Mouse (Mus musculus): ENCODE measurements at regions not wholly inside any gene's neighbourhood (a gene's known extent, or its start where the extent isn't known, plus 50 kb on each side); places are given as distances from the start of the nearest gene placed in this dataset.
A peak's percentile ranks its signal among the peaks of the same experiment; 100 is the strongest.
"Not testable (repeated sequence)": the region's sequence is repeated elsewhere in the genome, so short reads cannot be mapped to it uniquely, and the experiment has no call there.

- Histone ChIP-seq H3K4me3 (no peak overlapping the region), H3K27me3 (no peaks in the 10 kb centered on the region), H3K9me3 (no peaks in the 10 kb centered on the region), H3K9ac (no peak overlapping the region), H3K4me1 (replicated peaks) (no peaks in the 10 kb centered on the region), H3K27ac (no peak overlapping the region), H3K36me3 (no peaks in the 10 kb centered on the region), H3K4me2 (no peak overlapping the region)
- WGBS: 87% methylated on average over 3 of the region's 3 CpGs
- ATAC-seq (ENCODE audit: low FRiP score): no peak
Measured at GRCm38 (mm10) chr3:33375161-33375560, 232.1 kb upstream of the Pex5l start.

- WGBS: 77% methylated on average over 1 of the region's 1 CpGs
- no peak overlapping the region for H3K9ac ChIP-seq
- H3K4me3 ChIP-seq: no peak overlapping the region
- H3K4me1 ChIP-seq (replicated peaks): no peaks in the 10 kb centered on the region
- H3K27ac ChIP-seq: no peak overlapping the region
- H3K27me3 ChIP-seq: no peaks in the 10 kb centered on the region
- no peaks in the 10 kb centered on the region for H3K36me3 ChIP-seq
- no peaks in the 10 kb centered on the region for H3K9me3 ChIP-seq
- ATAC-seq (ENCODE audit: low FRiP score): no peak
- H3K4me2 ChIP-seq: no peak overlapping the region
Measured at GRCm38 (mm10) chr3:33372806-33373205, 229.8 kb upstream of the Pex5l start.

- WGBS: 87% methylated on average over 1 of the region's 1 CpGs
Measured at GRCm38 (mm10) chr3:33363521-33363920, 220.5 kb upstream of the Pex5l start.

GRCm38 (mm10) chr3:33360030-33360429 lies 217.0 kb upstream of the Pex5l start:
- H3K4me2 ChIP-seq: no peak overlapping the region
- no peaks in the 10 kb centered on the region for H3K4me1 ChIP-seq (replicated peaks)
- ATAC-seq (ENCODE audit: low FRiP score): no peak
- H3K36me3 ChIP-seq: no peaks in the 10 kb centered on the region
- H3K27ac ChIP-seq: no peak overlapping the region
- 95% methylated on average over 2 of the region's 2 CpGs for WGBS
- H3K4me3 ChIP-seq: no peak overlapping the region
- H3K9me3 ChIP-seq: 0 out of 2 replicates have a peak, but pooled peaks cover 4% of the 10 kb centered on the region
- H3K27me3 ChIP-seq: no peaks in the 10 kb centered on the region
- H3K9ac ChIP-seq: no peak overlapping the region

More at GRCm38 (mm10) chr3:33363521-33363920, 220.5 kb upstream of the Pex5l start:
- no peak overlapping the region for H3K27ac ChIP-seq
- H3K27me3 ChIP-seq: no peaks in the 10 kb centered on the region
- H3K36me3 ChIP-seq: no peaks in the 10 kb centered on the region
- no peak overlapping the region for H3K4me2 ChIP-seq
- no peak overlapping the region for H3K9ac ChIP-seq
- no peaks in the 10 kb centered on the region for H3K9me3 ChIP-seq
- ATAC-seq (ENCODE audit: low FRiP score): no peak
- H3K4me3 ChIP-seq: no peak overlapping the region
- H3K4me1 ChIP-seq (replicated peaks): no peaks in the 10 kb centered on the region

- no peak for ATAC-seq (ENCODE audit: low FRiP score)
- no peak overlapping the region for H3K27ac ChIP-seq
- H3K9ac ChIP-seq: no peak overlapping the region
- no peaks in the 10 kb centered on the region for H3K4me1 ChIP-seq (replicated peaks)
- H3K27me3 ChIP-seq: no peaks in the 10 kb centered on the region
- H3K4me2 ChIP-seq: no peak overlapping the region
- WGBS: 91% methylated on average over 2 of the region's 2 CpGs
- no peaks in the 10 kb centered on the region for H3K36me3 ChIP-seq
- H3K9me3 ChIP-seq: 0 out of 2 replicates have a peak, but pooled peaks cover 4% of the 10 kb centered on the region
- no peak overlapping the region for H3K4me3 ChIP-seq
Measured at GRCm38 (mm10) chr3:33353860-33354259, 210.8 kb upstream of the Pex5l start.

GRCm38 (mm10) chr3:33350986-33351385 lies 207.9 kb upstream of the Pex5l start:
- Histone ChIP-seq H3K4me3 (no peak overlapping the region), H3K27ac (no peak overlapping the region), H3K9ac (no peak overlapping the region), H3K4me1 (replicated peaks) (no peaks in the 10 kb centered on the region), H3K4me2 (no peak overlapping the region), H3K9me3 (no peaks in the 10 kb centered on the region), H3K27me3 (no peaks in the 10 kb centered on the region), H3K36me3 (no peaks in the 10 kb centered on the region)
- 69% methylated on average over 6 of the region's 6 CpGs for WGBS
- ATAC-seq (ENCODE audit: low FRiP score): no peak

- 91% methylated on average over 3 of the region's 3 CpGs for WGBS
- Histone ChIP-seq H3K36me3 (no peaks in the 10 kb centered on the region), H3K4me3 (no peak overlapping the region), H3K9me3 (no peaks in the 10 kb centered on the region), H3K4me1 (replicated peaks) (no peaks in the 10 kb centered on the region), H3K27ac (no peak overlapping the region), H3K4me2 (no peak overlapping the region), H3K9ac (no peak overlapping the region), H3K27me3 (no peaks in the 10 kb centered on the region)
- ATAC-seq (ENCODE audit: low FRiP score): no peak
Measured at GRCm38 (mm10) chr3:33334056-33334455, 191.0 kb upstream of the Pex5l start.

- not testable (repeated sequence) for ATAC-seq (ENCODE audit: low FRiP score); H3K27ac ChIP-seq; H3K27me3 ChIP-seq; H3K9me3 ChIP-seq; H3K4me3 ChIP-seq; H3K4me2 ChIP-seq; H3K9ac ChIP-seq; H3K36me3 ChIP-seq; H3K4me1 ChIP-seq (replicated peaks)
- whole genome bisulfite sequencing: 80% methylated on average over 1 of the region's 1 CpGs
Measured at GRCm38 (mm10) chr3:33317691-33318090, 174.6 kb upstream of the Pex5l start.

GRCm38 (mm10) chr3:33312230-33312825 lies 169.3 kb upstream of the Pex5l start:
- no peaks in the 10 kb centered on the region for H3K36me3 ChIP-seq
- H3K27ac ChIP-seq: no peak overlapping the region
- ATAC-seq (ENCODE audit: low FRiP score): 0 out of 2 replicates have a peak, but pooled peaks have one; percentile 49
- H3K4me2 ChIP-seq: no peak overlapping the region
- 80% methylated on average over 3 of the region's 3 CpGs for WGBS
- no peaks in the 10 kb centered on the region for H3K4me1 ChIP-seq (replicated peaks)
- H3K9me3 ChIP-seq: no peaks in the 10 kb centered on the region
- no peak overlapping the region for H3K9ac ChIP-seq
- H3K27me3 ChIP-seq: no peaks in the 10 kb centered on the region
- no peak overlapping the region for H3K4me3 ChIP-seq

GRCm38 (mm10) chr3:33308212-33308611 lies 165.2 kb upstream of the Pex5l start:
- 29% methylated on average over 2 of the region's 2 CpGs for WGBS
- no peak overlapping the region for H3K4me2 ChIP-seq

GRCm38 (mm10) chr3:33306169-33306568 lies 163.1 kb upstream of the Pex5l start:
- no peak overlapping the region for H3K4me3 ChIP-seq
- no peaks in the 10 kb centered on the region for H3K36me3 ChIP-seq
- no peaks in the 10 kb centered on the region for H3K27me3 ChIP-seq
- no peak overlapping the region for H3K9ac ChIP-seq
- no peaks in the 10 kb centered on the region for H3K9me3 ChIP-seq
- H3K4me1 ChIP-seq (replicated peaks): no peaks in the 10 kb centered on the region
- ATAC-seq (ENCODE audit: low FRiP score): no peak
- no peak overlapping the region for H3K27ac ChIP-seq
- no peak overlapping the region for H3K4me2 ChIP-seq

More at GRCm38 (mm10) chr3:33308212-33308611, 165.2 kb upstream of the Pex5l start:
- ATAC-seq (ENCODE audit: low FRiP score): 0 out of 2 replicates have a peak, but pooled peaks have one; percentile 43
- Histone ChIP-seq H3K27ac (no peak overlapping the region), H3K4me1 (replicated peaks) (no peaks in the 10 kb centered on the region), H3K27me3 (no peaks in the 10 kb centered on the region), H3K4me3 (no peak overlapping the region), H3K36me3 (no peaks in the 10 kb centered on the region), H3K9me3 (no peaks in the 10 kb centered on the region), H3K9ac (no peak overlapping the region)

GRCm38 (mm10) chr3:33305756-33306155 lies 162.7 kb upstream of the Pex5l start:
- H3K4me3 ChIP-seq: no peak overlapping the region
- WGBS: 82% methylated on average over 2 of the region's 2 CpGs

GRCm38 (mm10) chr3:33262797-33263196 lies 119.8 kb upstream of the Pex5l start:
- 71% methylated on average over 2 of the region's 2 CpGs for WGBS
- H3K4me2 ChIP-seq: no peak overlapping the region
- ATAC-seq (ENCODE audit: low FRiP score): no peak
- no peak overlapping the region for H3K27ac ChIP-seq
- H3K9ac ChIP-seq: no peak overlapping the region
- no peaks in the 10 kb centered on the region for H3K9me3 ChIP-seq
- no peaks in the 10 kb centered on the region for H3K4me1 ChIP-seq (replicated peaks)
- H3K4me3 ChIP-seq: no peak overlapping the region
- no peaks in the 10 kb centered on the region for H3K27me3 ChIP-seq
- no peaks in the 10 kb centered on the region for H3K36me3 ChIP-seq

More at GRCm38 (mm10) chr3:33305756-33306155, 162.7 kb upstream of the Pex5l start:
- Histone ChIP-seq H3K9ac (no peak overlapping the region), H3K27me3 (no peaks in the 10 kb centered on the region), H3K4me1 (replicated peaks) (no peaks in the 10 kb centered on the region), H3K9me3 (no peaks in the 10 kb centered on the region), H3K4me2 (no peak overlapping the region), H3K27ac (no peak overlapping the region), H3K36me3 (no peaks in the 10 kb centered on the region)
- ATAC-seq (ENCODE audit: low FRiP score): no peak

Data from hindbrain, embryonic 13.5 days (tissue).